Mouse (Mus musculus) gastrocnemius, postnatal 25 days (tissue): ENCODE measurements at regions not wholly inside any gene's neighbourhood (a gene's known extent, or its start where the extent isn't known, plus 50 kb on each side); places are given as distances from the start of the nearest gene placed in this dataset.

ENCODE experiments used
- DNase-seq: peaks from one replicate; pipeline ENCODE4 v3.0.0; 2022

- no peak for DNase-seq
Measured at GRCm38 (mm10) chr15:36945309-36945708, 62.3 kb downstream of the Zfp706 start.

- no peak for DNase-seq
Measured at GRCm38 (mm10) chr15:36944556-36945171, 62.9 kb downstream of the Zfp706 start.

- DNase-seq, result no peak
Measured at GRCm38 (mm10) chr15:36943492-36944112, 64.0 kb downstream of the Zfp706 start.

- DNase-seq, result no peak
Measured at GRCm38 (mm10) chr15:36942261-36942660, 65.3 kb downstream of the Zfp706 start.

GRCm38 (mm10) chr15:36941741-36942140, 65.8 kb downstream of the Zfp706 start:
- no peak for DNase-seq

GRCm38 (mm10) chr15:36939608-36940007, 68.0 kb downstream of the Zfp706 start:
- DNase-seq, result no peak

GRCm38 (mm10) chr15:36939153-36939552, 68.4 kb downstream of the Zfp706 start:
- no peak for DNase-seq

- DNase-seq, result peak; percentile 90
Measured at GRCm38 (mm10) chr15:36938511-36939150, 68.9 kb downstream of the Zfp706 start.

- no peak for DNase-seq
Measured at GRCm38 (mm10) chr15:36937757-36938498, 69.6 kb downstream of the Zfp706 start.

- DNase-seq, result no peak
Measured at GRCm38 (mm10) chr15:36937067-36937657, 70.4 kb downstream of the Zfp706 start.

- no peak for DNase-seq
Measured at GRCm38 (mm10) chr15:36934801-36935200, 72.8 kb downstream of the Zfp706 start.

- DNase-seq, result no peak
Measured at GRCm38 (mm10) chr15:36933581-36933991, 74.0 kb downstream of the Zfp706 start.

- no peak for DNase-seq
Measured at GRCm38 (mm10) chr15:36931460-36931859, 76.1 kb downstream of the Zfp706 start.

- DNase-seq, result no peak
Measured at GRCm38 (mm10) chr15:36930433-36930832, 77.1 kb downstream of the Zfp706 start.

- no peak for DNase-seq
Measured at GRCm38 (mm10) chr15:36929786-36930185, 77.8 kb downstream of the Zfp706 start.

- no peak for DNase-seq
Measured at GRCm38 (mm10) chr15:36929088-36929487, 78.5 kb downstream of the Zfp706 start.

GRCm38 (mm10) chr15:36928678-36929077, 78.9 kb downstream of the Zfp706 start:
- DNase-seq, result no peak

GRCm38 (mm10) chr15:36927436-36927835, 80.1 kb downstream of the Zfp706 start:
- no peak for DNase-seq

- no peak for DNase-seq
Measured at GRCm38 (mm10) chr15:36924171-36924570, 83.4 kb downstream of the Zfp706 start.

- DNase-seq, result no peak
Measured at GRCm38 (mm10) chr15:36921384-36921783, 86.2 kb downstream of the Zfp706 start.

GRCm38 (mm10) chr15:36920886-36921285, 86.7 kb downstream of the Zfp706 start:
- DNase-seq, result no peak

GRCm38 (mm10) chr15:36919704-36920103, 87.9 kb downstream of the Zfp706 start:
- no peak for DNase-seq

- DNase-seq, result no peak
Measured at GRCm38 (mm10) chr15:36919209-36919608, 88.4 kb downstream of the Zfp706 start.
